Mouse (Mus musculus) CH12.LX (cell line): ENCODE results near the gene Grk4. TPM values are rescaled to one million over a fixed set of nuclear protein-coding genes. Genes with fewer than 3 reads are reported as not detected.
A peak's percentile ranks its signal among the peaks of the same experiment; 100 is the strongest.

Source experiments
- DNase-seq: peaks from one replicate; pipeline ENCODE4 v3.0.0-alpha.2; 2013; ENCODE audit errors: extremely low read depth
- H3K27ac ChIP-seq: 2 replicates; pipeline ENCODE4 v1.5.1; 2012; ENCODE audit warnings: low read depth, mild to moderate bottlenecking, control low read depth, moderate library complexity; ENCODE audit not compliant: insufficient read depth
- H3K27me3 ChIP-seq: replicated peaks from 2 replicates; pipeline ENCODE3; 2012; ENCODE audit warnings: inconsistent platforms
- H3K36me3 ChIP-seq, 2 experiments: replicated peaks in 1 of 2; 2 replicates each; pipeline versions ENCODE3 to v1.6.1; 2012; ENCODE audit warnings: inconsistent platforms in 1 of 2, low read length in 1 of 2, mild to moderate bottlenecking in 1 of 2, mixed read lengths in 1 of 2, moderate library complexity in 1 of 2; ENCODE audit not compliant: control insufficient read depth in 1 of 2, insufficient read depth in 1 of 2
- H3K4me1 ChIP-seq, 2 experiments: 2 replicates each; pipeline ENCODE4 v1.6.1; 2012; ENCODE audit warnings: inconsistent platforms in 1 of 2, moderate library complexity in 1 of 2; ENCODE audit not compliant: insufficient read depth in 2 of 2, control insufficient read depth in 1 of 2
- H3K4me2 ChIP-seq: 2 replicates; pipeline ENCODE4 v1.6.1; 2012; ENCODE audit warnings: low read depth, mild to moderate bottlenecking, control low read depth; ENCODE audit not compliant: poor library complexity, insufficient read depth, severe bottlenecking
- H3K4me3 ChIP-seq, 3 experiments: fragments of 150-350 bp in 1 of 3; sonication (generic) in 1 of 3; replicated peaks in 1 of 3; 2 replicates each; pipeline versions ENCODE3 to v1.5.1; 2011 to 2012; ENCODE audit warnings: low read depth in 2 of 3, low read length in 2 of 3, mild to moderate bottlenecking in 2 of 3, moderate library complexity in 2 of 3, control low read depth in 1 of 3, improper control_type of control experiment in 1 of 3, inconsistent platforms in 1 of 3, mixed read lengths in 1 of 3; ENCODE audit not compliant: poor library complexity in 1 of 3
- H3K79me2 ChIP-seq: replicated peaks from 2 replicates; pipeline ENCODE4 v1.6.1; 2012; ENCODE audit warnings: mild to moderate bottlenecking, moderate library complexity; ENCODE audit not compliant: control insufficient read depth, poor library complexity, insufficient read depth, severe bottlenecking; ENCODE audit errors: extremely low read depth
- H3K9ac ChIP-seq: 2 replicates; pipeline ENCODE4 v1.6.1; 2012; ENCODE audit warnings: low read depth, mild to moderate bottlenecking, control low read depth, moderate library complexity; ENCODE audit not compliant: insufficient read depth
- H3K9me3 ChIP-seq: replicated peaks from 2 replicates; pipeline ENCODE3; 2012; ENCODE audit warnings: low read length, inconsistent platforms, mixed read lengths
- BHLHE40 ChIP-seq: IDR thresholded peaks from 2 replicates; pipeline ENCODE4 v1.6.1; 2011; ENCODE audit warnings: mild to moderate bottlenecking, low read depth, low read length, improper control_type of control experiment
- CHD1 ChIP-seq: IDR thresholded peaks from 2 replicates; pipeline ENCODE4 v1.6.1; 2012; ENCODE audit warnings: low read depth, low read length, improper control_type of control experiment, inconsistent platforms
- CHD2 ChIP-seq: IDR thresholded peaks from 2 replicates; pipeline ENCODE4 v1.6.1; 2011; ENCODE audit warnings: low read length, improper control_type of control experiment
- CTCF ChIP-seq, 2 experiments: IDR thresholded peaks in 1 of 2; conservative IDR thresholded peaks in 1 of 2; 2 replicates each; pipeline ENCODE4 v1.5.1; 2011 to 2012; ENCODE audit warnings: low read depth in 2 of 2, low read length in 2 of 2, improper control_type of control experiment in 1 of 2, inconsistent platforms in 1 of 2, mild to moderate bottlenecking in 1 of 2, moderate library complexity in 1 of 2
- E2F4 ChIP-seq: IDR thresholded peaks from 2 replicates; pipeline ENCODE4 v1.6.1; 2011; ENCODE audit warnings: low read depth, low read length, improper control_type of control experiment; ENCODE audit not compliant: insufficient replicate concordance
- ELF1 ChIP-seq: IDR thresholded peaks from 2 replicates; pipeline ENCODE4 v1.6.1; 2014; ENCODE audit warnings: low read depth, mild to moderate bottlenecking, inconsistent platforms, low read length, improper control_type of control experiment
- EP300 ChIP-seq: IDR thresholded peaks from 2 replicates; pipeline ENCODE4 v1.6.1; 2011; ENCODE audit warnings: low read length, improper control_type of control experiment
- ETS1 ChIP-seq: conservative IDR thresholded peaks from 2 replicates; pipeline ENCODE4 v1.6.1; 2012; ENCODE audit warnings: low read depth, mild to moderate bottlenecking, inconsistent platforms, low read length, improper control_type of control experiment, moderate library complexity
- GABPA ChIP-seq: IDR thresholded peaks from 2 replicates; pipeline ENCODE4 v1.6.1; 2012; ENCODE audit warnings: low read depth, low read length, improper control_type of control experiment, inconsistent platforms; ENCODE audit not compliant: insufficient replicate concordance
- HCFC1 ChIP-seq: IDR thresholded peaks from 2 replicates; pipeline ENCODE4 v1.6.1; 2012; ENCODE audit warnings: low read depth, mild to moderate bottlenecking, inconsistent platforms, low read length, improper control_type of control experiment
- IRF4 ChIP-seq: IDR thresholded peaks from 2 replicates; pipeline ENCODE4 v1.6.1; 2014; ENCODE audit warnings: low read depth, mild to moderate bottlenecking, inconsistent platforms, low read length, improper control_type of control experiment
- JUN ChIP-seq: IDR thresholded peaks from 2 replicates; pipeline ENCODE4 v1.6.1; 2011; ENCODE audit warnings: low read depth, mild to moderate bottlenecking, low read length, improper control_type of control experiment, moderate library complexity; ENCODE audit not compliant: insufficient read depth
- JUND ChIP-seq: conservative IDR thresholded peaks from 2 replicates; pipeline ENCODE4 v1.6.1; 2011; ENCODE audit warnings: low read depth, low read length, improper control_type of control experiment
- KAT2A ChIP-seq: IDR thresholded peaks from 2 replicates; pipeline ENCODE4 v1.6.1; 2012; ENCODE audit warnings: low read length, improper control_type of control experiment, inconsistent platforms; ENCODE audit not compliant: insufficient replicate concordance
- MAFK ChIP-seq: IDR thresholded peaks from 2 replicates; pipeline ENCODE4 v1.6.1; 2011; ENCODE audit warnings: low read length, improper control_type of control experiment; ENCODE audit not compliant: insufficient replicate concordance
- MAX ChIP-seq: IDR thresholded peaks from 2 replicates; pipeline ENCODE4 v1.6.1; 2011; ENCODE audit warnings: low read length, improper control_type of control experiment
- MAZ ChIP-seq: IDR thresholded peaks from 2 replicates; pipeline ENCODE4 v1.6.1; 2012; ENCODE audit warnings: low read depth, mild to moderate bottlenecking, inconsistent platforms, low read length, improper control_type of control experiment, moderate library complexity
- MEF2A ChIP-seq: IDR thresholded peaks from 2 replicates; pipeline ENCODE4 v1.6.1; 2014; ENCODE audit warnings: low read depth, mild to moderate bottlenecking, inconsistent platforms, low read length, improper control_type of control experiment, borderline replicate concordance
- MXI1 ChIP-seq: IDR thresholded peaks from 2 replicates; pipeline ENCODE4 v1.6.1; 2011; ENCODE audit warnings: mild to moderate bottlenecking, low read depth, low read length, improper control_type of control experiment
- MYC ChIP-seq: IDR thresholded peaks from 2 replicates; pipeline ENCODE4 v1.6.1; 2011; ENCODE audit warnings: low read depth, mild to moderate bottlenecking, improper control_type of control experiment, low read length
- NELFE ChIP-seq: IDR thresholded peaks from 2 replicates; pipeline ENCODE4 v1.6.1; 2011; ENCODE audit warnings: low read depth, low read length, improper control_type of control experiment
- NRF1 ChIP-seq: IDR thresholded peaks from 2 replicates; pipeline ENCODE4 v1.6.1; 2014; ENCODE audit warnings: low read depth, mild to moderate bottlenecking, inconsistent platforms, low read length, improper control_type of control experiment, moderate library complexity
- PAX5 ChIP-seq: IDR thresholded peaks from 2 replicates; pipeline ENCODE4 v1.6.1; 2012; ENCODE audit warnings: low read length, inconsistent platforms, mixed read lengths
- POLR2A ChIP-seq: IDR thresholded peaks from 2 replicates; pipeline ENCODE4 v1.6.1; 2011; ENCODE audit warnings: low read depth, mild to moderate bottlenecking, improper control_type of control experiment, low read length
- POLR2AphosphoS2 ChIP-seq: IDR thresholded peaks from 2 replicates; pipeline ENCODE4 v1.6.1; 2011; ENCODE audit warnings: low read depth, low read length, improper control_type of control experiment
- RAD21 ChIP-seq: IDR thresholded peaks from 2 replicates; pipeline ENCODE4 v1.6.1; 2011; ENCODE audit warnings: low read depth, mild to moderate bottlenecking, low read length, improper control_type of control experiment, moderate library complexity
- RCOR1 ChIP-seq: conservative IDR thresholded peaks from 2 replicates; pipeline ENCODE4 v1.6.1; 2012; ENCODE audit warnings: low read depth, mild to moderate bottlenecking, inconsistent platforms, low read length, improper control_type of control experiment
- SIN3A ChIP-seq: IDR thresholded peaks from 2 replicates; pipeline ENCODE4 v1.6.1; 2012; ENCODE audit warnings: low read length, improper control_type of control experiment, inconsistent platforms
- SMC3 ChIP-seq: IDR thresholded peaks from 2 replicates; pipeline ENCODE4 v1.6.1; 2011; ENCODE audit warnings: low read depth, low read length, improper control_type of control experiment
- TBP ChIP-seq: conservative IDR thresholded peaks from 2 replicates; pipeline ENCODE4 v1.6.1; 2011; ENCODE audit warnings: low read depth, low read length, improper control_type of control experiment
- TCF12 ChIP-seq: IDR thresholded peaks from 2 replicates; pipeline ENCODE4 v1.6.1; 2014; ENCODE audit warnings: low read depth, mild to moderate bottlenecking, inconsistent platforms, low read length, improper control_type of control experiment
- UBTF ChIP-seq: IDR thresholded peaks from 2 replicates; pipeline ENCODE4 v1.6.1; 2012; ENCODE audit warnings: low read depth, mild to moderate bottlenecking, inconsistent platforms, low read length, improper control_type of control experiment, moderate library complexity
- USF1 ChIP-seq: IDR thresholded peaks from 2 replicates; pipeline ENCODE4 v1.6.1; 2014; ENCODE audit warnings: low read depth, mild to moderate bottlenecking, inconsistent platforms, low read length, improper control_type of control experiment
- USF2 ChIP-seq: conservative IDR thresholded peaks from 2 replicates; pipeline ENCODE4 v1.6.1; 2011; ENCODE audit warnings: low read depth, low read length, improper control_type of control experiment
- ZC3H11A ChIP-seq: IDR thresholded peaks from 2 replicates; pipeline ENCODE4 v1.6.1; 2012; ENCODE audit warnings: low read depth, mild to moderate bottlenecking, inconsistent platforms, low read length, improper control_type of control experiment
- ZKSCAN1 ChIP-seq: IDR thresholded peaks from 2 replicates; pipeline ENCODE4 v1.6.1; 2012; ENCODE audit warnings: low read depth, inconsistent platforms, low read length, improper control_type of control experiment, borderline replicate concordance
- ZNF384 ChIP-seq: IDR thresholded peaks from 2 replicates; pipeline ENCODE4 v1.6.1; 2012; ENCODE audit warnings: low read depth, low read length, improper control_type of control experiment, inconsistent platforms
- dilution Hi-C: fragments of 300-500 bp; cut with MboI; formaldehyde crosslinking; loops from 2 replicates; pipeline ENCODE4 v1.14.3; 2020; ENCODE audit warnings: low sequenced_read_pairs; ENCODE audit not compliant: extremely low pct_unique_long_range_greater_than_20kb, extremely low pct_ligation_motif_present
- in situ Hi-C: fragments of 300-500 bp; cut with MboI; formaldehyde crosslinking; loops from 3 replicates; pipeline ENCODE4 v1.14.3; 2019; ENCODE audit warnings: low sequenced_read_pairs, low pct_ligation_motif_present, low pct_unique_long_range_greater_than_20kb, mixed read lengths
- polyA plus RNA-seq: library from polyadenylated mRNA; unstranded; fragments of >175 nt; gene quantifications from 2 replicates; pipeline ENCODE4 v1.2.1, GENCODE M21; 2012; ENCODE audit warnings: low read depth; ENCODE audit not compliant: insufficient read length
- total RNA-seq, 2 experiments: library from RNA; depleted of rRNA; stranded (reverse); fragments of 300-350 nt in 1 of 2; fragments of >200 nt in 1 of 2; gene quantifications; 2 replicates each; pipeline ENCODE4 v1.2.3; 2012 to 2014

The Grk4 gene
- total RNA-seq (2012; rRNA removed) (0.63 and 0.76 TPM in 2 replicates), total RNA-seq (2014; rRNA removed) (0.39 and 0.56 TPM in 2 replicates), polyA plus RNA-seq (0.81 and 1.4 TPM in 2 replicates)

DNA sequence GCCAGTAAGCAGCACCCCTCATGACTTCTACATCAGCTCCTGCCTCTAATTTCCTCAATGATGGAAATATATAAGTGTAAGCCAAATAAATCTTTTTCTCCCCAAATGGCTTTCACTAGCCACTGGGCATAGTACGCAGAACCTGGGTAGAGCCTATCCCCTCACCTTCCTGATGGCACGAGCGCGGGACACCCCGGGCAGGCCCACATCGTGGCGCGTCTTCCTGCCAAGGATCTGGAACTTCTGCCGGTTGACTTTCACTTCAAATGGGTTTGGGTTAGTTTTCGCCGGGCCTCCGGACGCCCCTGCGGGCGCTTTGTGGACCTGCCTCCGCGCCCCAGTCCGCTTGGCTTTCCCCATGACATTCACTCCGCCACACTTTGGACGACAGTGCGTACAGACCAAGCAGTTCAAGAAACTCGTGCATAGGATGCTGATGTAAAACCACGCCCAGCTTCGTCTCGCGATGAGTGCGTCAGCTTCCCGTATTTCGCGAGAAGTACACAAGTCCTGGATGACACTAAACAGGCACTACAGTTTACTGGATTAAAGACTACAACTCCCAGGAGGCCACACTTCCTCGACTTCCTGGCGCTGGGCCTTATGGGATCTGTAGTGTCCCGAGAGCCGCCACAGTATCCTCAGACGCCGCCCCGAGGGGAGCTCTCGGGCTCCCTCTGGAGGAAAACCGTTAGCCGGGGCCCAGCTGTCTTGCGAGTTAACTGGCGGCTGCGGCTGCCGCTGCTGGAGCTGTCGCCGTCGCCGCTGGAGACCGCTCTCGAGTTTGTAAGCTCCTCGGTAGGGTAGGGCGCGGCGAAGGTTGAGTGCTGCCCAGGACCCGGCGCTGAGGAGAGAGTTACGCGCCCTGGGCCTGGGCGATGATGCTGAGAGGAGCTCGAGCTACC is at the start of gene Grk4, which contains the start of gene Nop14:
TSS of gene Grk4 (plus strand) at position 694 of the 905 bp plus-strand sequence.
TSS of gene Nop14 (minus strand) at position 463 of the 905 bp plus-strand sequence.
- Histone ChIP-seq H3K4me3 (peak within 1 kb of the TSS; percentile 70 to 96 (median 84)), H3K4me1 (peaks cover 0 to 11% of the 10 kb centered on the region in 2 experiments; a peak in 2 of 4 replicates), H3K27ac (peak within 1 kb of the TSS; percentile 92), H3K27me3 (no peaks in the 10 kb centered on the region), H3K9ac (peak within 1 kb of the TSS; percentile 92), H3K9me3 (no peaks in the 10 kb centered on the region), H3K4me2 (peak within 1 kb of the TSS; percentile 88; the same call in 1 of the 2 replicates), H3K36me3 (peaks cover 22 to 29% of the 10 kb centered on the region in 2 experiments), H3K79me2 (peaks cover 24% of the 10 kb centered on the region)
- peak; percentile 100 for DNase-seq
- in situ Hi-C loops: loop anchor here (25.0 kb wide), 1 partner anchor 377 kb away; the partner anchor contains the start of gene Hgfac
- dilution Hi-C loops: no loop called here
- TF ChIP-seq JUND (no peak), JUN (no peak), SMC3 (peak; percentile 37), EP300 (no peak), MYC (peak; percentile 98), POLR2A (peak; percentile 99), ZKSCAN1 (no peak), CTCF (conservative IDR thresholded peaks at IDR 0.05 in 1 of 2, IDR thresholded peaks at IDR 0.05 in 1 of 2; ENCODE audit: low read depth in 2 of 2, low read length in 2 of 2) (peak; percentile 12 to 98; a peak in 2 of 4 replicates), ELF1 (peak; percentile 96), NRF1 (peak; percentile 31; the same call in 1 of the 2 replicates), POLR2AphosphoS2 (peak; percentile 98), TCF12 (peak; percentile 91), ZC3H11A (no peak), RAD21 (peak; percentile 21), MAFK (no peak), BHLHE40 (peak; percentile 65; the same call in 1 of the 2 replicates), HCFC1 (peak; percentile 98), TBP (peak; percentile 96), MAZ (no peak), GABPA (peak; percentile 96; the same call in 1 of the 2 replicates), IRF4 (peak; percentile 37; the same call in 1 of the 2 replicates), UBTF (no peak), MAX (peak; percentile 87), USF1 (no peak), PAX5 (no peak), MXI1 (peak; percentile 97), CHD1 (no peak), NELFE (peak; percentile 97), KAT2A (peak; percentile 100), USF2 (no peak), SIN3A (peak; percentile 94), CHD2 (peak; percentile 100), E2F4 (no peak), ETS1 (no peak), ZNF384 (no peak), RCOR1 (no peak), MEF2A (no peak; the same call in 1 of the 2 replicates)
